Mouse (Mus musculus) lung, postnatal 10 days (tissue): Measurements from ENCODE around the gene Acbd3.

Source experiments
- DNase-seq: peaks from one replicate; pipeline ENCODE4 v3.0.0; 2021

Acbd3 gene

GRCm38 (mm10) chr1:180791821-180792480, 66.1 kb downstream of the Acbd3 start:
- no peak for DNase-seq

- no peak for DNase-seq
Measured at GRCm38 (mm10) chr1:180792814-180793213, 67.0 kb downstream of the Acbd3 start.

- peak; percentile 59 for DNase-seq
Measured at GRCm38 (mm10) chr1:180793445-180794117, 67.7 kb downstream of the Acbd3 start.

GRCm38 (mm10) chr1:180794170-180794569, 68.3 kb downstream of the Acbd3 start:
- DNase-seq, result peak; percentile 76

- DNase-seq, result no peak
Measured at GRCm38 (mm10) chr1:180798660-180799059, 72.8 kb downstream of the Acbd3 start.

GRCm38 (mm10) chr1:180799253-180799652, 73.4 kb downstream of the Acbd3 start:
- no peak for DNase-seq

GRCm38 (mm10) chr1:180800022-180800421, 74.2 kb downstream of the Acbd3 start:
- DNase-seq, result no peak

- DNase-seq, result no peak
Measured at GRCm38 (mm10) chr1:180800814-180801213, 75.0 kb downstream of the Acbd3 start.

GRCm38 (mm10) chr1:180801466-180801994, 75.7 kb downstream of the Acbd3 start:
- DNase-seq, result no peak
